Comparison of ENCODE assay signal across 22 mouse cellular contexts in the genomic region with DNA sequence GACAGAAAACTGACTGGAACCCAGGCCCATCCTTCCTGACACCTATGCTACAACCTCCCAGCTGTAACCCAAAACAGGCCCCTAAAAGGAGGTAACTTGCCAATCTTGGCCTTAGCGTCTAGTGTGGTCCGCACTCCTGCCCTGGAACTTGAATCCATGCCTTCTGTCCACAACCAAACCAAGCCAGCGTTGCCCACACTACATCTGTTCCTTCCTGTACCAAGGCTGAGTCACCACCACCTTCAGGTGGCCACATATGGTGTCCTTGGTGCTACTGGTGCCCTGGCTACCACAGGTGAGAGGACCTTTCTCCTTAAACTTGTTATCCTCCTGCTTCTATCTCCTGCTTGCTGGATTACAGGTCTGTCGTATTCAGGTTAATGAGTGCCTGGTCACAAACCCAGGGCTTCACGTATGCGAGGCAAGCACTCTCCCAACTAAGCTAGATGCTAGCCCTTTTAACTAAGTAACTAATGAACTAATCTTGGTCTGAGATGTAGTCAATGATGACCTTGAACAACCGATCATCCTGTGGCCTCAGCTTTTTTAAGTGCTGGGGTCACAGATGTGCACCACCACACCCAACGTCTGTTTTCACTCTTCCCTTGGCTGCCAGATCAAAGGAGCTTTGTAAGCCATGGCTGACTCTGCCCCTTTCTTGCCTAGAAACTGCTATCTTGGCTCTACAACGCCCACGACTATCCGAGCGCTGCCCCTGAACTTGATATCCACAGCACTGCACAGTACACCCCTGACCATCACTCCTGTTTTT. TPM values are rescaled to one million over a fixed set of nuclear protein-coding genes. Genes with fewer than 3 reads are reported as not detected.
A peak's percentile ranks its signal among the peaks of the same experiment; 100 is the strongest.
DNase-seq lines count a peak whose midpoint lies in the region; ATAC-seq and TF ChIP-seq lines count a peak whose summit lies in the region.
"Had no signal": no experiment of that assay in that cellular context is flagged by ENCODE, and none has a peak within 500 bp of the region (broad histone marks: within the 10 kb centered on the region; RNA-seq: fewer than 3 reads in every experiment).

No protein-coding gene starts in this region.

- peak; percentile 44 for DNase-seq in cerebellum, adult 11-12 months
- DNase-seq in heart, adult 2 months = no peak
- no peak for DNase-seq in heart, adult 11 months
- DNase-seq in ES-CJ7 (ENCODE audit: low read depth, low spot score) = peak; percentile 75
- DNase-seq in brain, adult 2 months (ENCODE audit: low read depth, low spot score) = peak; percentile 81
- no peak for DNase-seq in right cerebral cortex, postnatal 25 days
- no peak for DNase-seq in heart, postnatal 25 days (ENCODE audit: low spot score)
- DNase-seq: adrenal gland, postnatal 14 days; B cell, adult 2 months; gastrocnemius, postnatal 14 days; heart, postnatal 4 days; kidney, adult 11 months had no signal

- peaks cover 3% of the 10 kb centered on the region for H3K4me1 ChIP-seq in heart, adult 2 months (ENCODE audit: control insufficient read depth, insufficient read depth, low read length)

- no peak overlapping the region for H3K9ac ChIP-seq in heart, adult 2 months (ENCODE audit: low read depth, low read length)
- H3K9ac ChIP-seq: embryonic facial prominence, embryonic 13.5 days; forebrain, embryonic 12.5 days; heart, embryonic 13.5 days; hindbrain, embryonic 12.5 days had no signal

- TF ChIP-seq POLR2A in heart, adult 2 months (IDR thresholded peaks at IDR 0.05; ENCODE audit: insufficient read depth, low read depth, low read length) = no peak; the same call in 1 of the 2 replicates

- TF ChIP-seq CTCF in heart, adult 2 months (IDR thresholded peaks at IDR 0.05) = no peak

- H3K4me3 ChIP-seq in heart, adult 2 months = no peak overlapping the region
- H3K4me3 ChIP-seq: embryonic facial prominence, embryonic 13.5 days; forebrain, embryonic 12.5 days; heart, embryonic 13.5 days; hindbrain, embryonic 12.5 days had no signal

- no peak for ATAC-seq in cerebellum, adult (ENCODE audit: insufficient number of reproducible peaks, low FRiP score, low TSS enrichment)
- ATAC-seq: activated CD4-positive, CD25-positive, alpha-beta regulatory T cell, adult 4 months; CD4-positive, CD25-positive, alpha-beta regulatory T cell, adult 4 months; forebrain, embryonic 16.5 days; hindbrain, embryonic 16.5 days; inflammation-experienced regulatory T-cells, adult 6 months had no signal

- intact Hi-C loops in heart, adult 2 months (cut with DNase I) = no loop called here
- intact Hi-C loops in heart, postnatal 25 days (cut with DNase I) = no loop called here

- no peaks in the 10 kb centered on the region for H3K79me2 ChIP-seq in heart, adult 2 months (replicated peaks; ENCODE audit: control insufficient read depth, insufficient read depth, low read length)

- no peak overlapping the region for H3K27ac ChIP-seq in heart, adult 2 months
- H3K27ac ChIP-seq: embryonic facial prominence, embryonic 13.5 days; forebrain, embryonic 12.5 days; heart, embryonic 13.5 days; hindbrain, embryonic 12.5 days had no signal

- 0 out of 2 replicates have a peak, but pooled peaks have one; percentile 38 for TF ChIP-seq EP300 in heart, adult 2 months (IDR thresholded peaks at IDR 0.05; ENCODE audit: insufficient read depth, low read depth, low read length)

- H3K36me3 ChIP-seq in heart, adult 2 months (ENCODE audit: control insufficient read depth, insufficient read depth, low read length) = peaks cover 4% of the 10 kb centered on the region

- no peaks in the 10 kb centered on the region for H3K27me3 ChIP-seq in heart, adult 2 months (ENCODE audit: control insufficient read depth, insufficient read depth, low read length)
- H3K27me3 ChIP-seq: embryonic facial prominence, embryonic 13.5 days; forebrain, embryonic 12.5 days; heart, embryonic 13.5 days; hindbrain, embryonic 12.5 days had no signal

- 63% methylated on average over 12 of the region's 12 CpGs for WGBS in heart, adult 2 months

RNA-seq across cellular contexts. Expression of a gene that starts 4.6 kb away (rescaled TPM):
- 1,000 to 10,000 TPM; 2,711 to 3,278 TPM for total RNA-seq in heart, adult 2 months (2021)
- polyA plus RNA-seq in heart, adult 2 months (2012; rRNA removed) = 2,213 and 2,519 TPM in 2 replicates
- total RNA-seq in heart, postnatal 25 days (2021) = 1,000 to 10,000 TPM; 2,700 to 2,749 TPM

RNA-seq across cellular contexts. Expression of a gene that starts 10.1 kb away (rescaled TPM):
- total RNA-seq in heart, adult 2 months (2021) = 100 to 1,000 TPM; 274 to 315 TPM
- 826 and 1,000 TPM in 2 replicates for polyA plus RNA-seq in heart, adult 2 months (2012; rRNA removed)
- total RNA-seq in heart, postnatal 25 days (2021) = 100 to 1,000 TPM; 270 to 283 TPM

RNA-seq across cellular contexts. Expression of a gene that starts 19.0 kb away (rescaled TPM):
- 10 to 100 TPM; 29.8 TPM for total RNA-seq in heart, adult 2 months (2021)
- polyA plus RNA-seq in heart, adult 2 months (2012; rRNA removed) = 11.0 and 21.5 TPM in 2 replicates
- total RNA-seq in heart, postnatal 25 days (2021) = 10 to 100 TPM; 27.7 to 31.0 TPM

RNA-seq across cellular contexts. Expression of a gene that starts 43.2 kb away (rescaled TPM):
- 10 to 100 TPM; 52.6 to 58.6 TPM for total RNA-seq in heart, adult 2 months (2021)
- 95.1 and 106 TPM in 2 replicates for polyA plus RNA-seq in heart, adult 2 months (2012; rRNA removed)
- 10 to 100 TPM; 54.6 to 56.6 TPM for total RNA-seq in heart, postnatal 25 days (2021)

RNA-seq across cellular contexts. Expression of a gene that starts 43.5 kb away (rescaled TPM):
- 10 to 100 TPM; 52.7 to 56.7 TPM for total RNA-seq in heart, adult 2 months (2021)
- 36.6 and 49.5 TPM in 2 replicates for polyA plus RNA-seq in heart, adult 2 months (2012; rRNA removed)
- 10 to 100 TPM; 54.1 to 56.7 TPM for total RNA-seq in heart, postnatal 25 days (2021)

Comparison
In these comparisons a context has a peak if more than half of its experiments do, and no peak if none do; other contexts are left out.
1. DNase-seq: peak in cerebellum, adult 11-12 months (single experiment), ES-CJ7 (single experiment) and brain, adult 2 months (single experiment); none in heart, adult 2 months (0 of 2), heart, adult 11 months (single experiment), right cerebral cortex, postnatal 25 days (single experiment) and heart, postnatal 25 days (single experiment).